Mouse (Mus musculus): ENCODE measurements around the gene Tomm40.

GRCm38 (mm10) chr7:19705271-19705670, 10.0 kb downstream of the Tomm40 start:
- TF ChIP-seq CTCF (IDR thresholded peaks at IDR 0.05; ENCODE audit: low read depth) (no peak), EP300 (IDR thresholded peaks at IDR 0.05; ENCODE audit: low read depth) (no peak)

Data from liver, postnatal 0 days (tissue).